Mouse (Mus musculus): Measurements from ENCODE around the gene Noct. TPM values are rescaled to one million over a fixed set of nuclear protein-coding genes. Genes with fewer than 3 reads are reported as not detected.

Gene Noct
- total RNA-seq, 2 experiments from 2014 or later, result 54.4 to 58.6 TPM

- no peak for DNase-seq (ENCODE audit: low spot score in 2 of 2)
These were observed 6.0 kb downstream of the Noct start for GRCm38 (mm10) chr3:51230146-51230835.

- no peak for DNase-seq (ENCODE audit: low spot score in 2 of 2)
These were observed 6.6 kb downstream of the Noct start for GRCm38 (mm10) chr3:51230886-51231285.

GRCm38 (mm10) chr3:51231499-51231898 is 7.3 kb downstream of the Noct start:
- no peak for DNase-seq (ENCODE audit: low spot score in 2 of 2)

- DNase-seq (ENCODE audit: low spot score in 2 of 2), result no peak
These were observed 8.1 kb downstream of the Noct start for GRCm38 (mm10) chr3:51232205-51232910.

GRCm38 (mm10) chr3:51233474-51233873 is 9.2 kb downstream of the Noct start:
- DNase-seq (ENCODE audit: low spot score in 2 of 2), result no peak

- DNase-seq (ENCODE audit: low spot score in 2 of 2), result peak; percentile 78 to 86
These were observed 9.9 kb downstream of the Noct start for GRCm38 (mm10) chr3:51233918-51234751.

GRCm38 (mm10) chr3:51234752-51235055 is 10.5 kb downstream of the Noct start:
- DNase-seq (ENCODE audit: low spot score in 2 of 2), result no peak

- DNase-seq (ENCODE audit: low spot score in 2 of 2), result no peak
These were observed 14.3 kb downstream of the Noct start for GRCm38 (mm10) chr3:51238515-51238914.

GRCm38 (mm10) chr3:51239541-51239940 is 15.3 kb downstream of the Noct start:
- DNase-seq (ENCODE audit: low spot score in 2 of 2), result no peak

GRCm38 (mm10) chr3:51247704-51248103 is 23.5 kb downstream of the Noct start:
- no peak for DNase-seq (ENCODE audit: low spot score in 2 of 2)

GRCm38 (mm10) chr3:51248600-51248999 is 24.4 kb downstream of the Noct start:
- no peak for DNase-seq (ENCODE audit: low spot score in 2 of 2)

GRCm38 (mm10) chr3:51249460-51249859 is 25.2 kb downstream of the Noct start:
- no peak for DNase-seq (ENCODE audit: low spot score in 2 of 2)

- no peak for DNase-seq (ENCODE audit: low spot score in 2 of 2)
These were observed 25.6 kb downstream of the Noct start for GRCm38 (mm10) chr3:51249866-51250265.

- no peak for DNase-seq (ENCODE audit: low spot score in 2 of 2)
These were observed 26.8 kb downstream of the Noct start for GRCm38 (mm10) chr3:51251057-51251456.

GRCm38 (mm10) chr3:51252223-51252622 is 28.0 kb downstream of the Noct start:
- DNase-seq (ENCODE audit: low spot score in 2 of 2), result no peak

GRCm38 (mm10) chr3:51252689-51253402 is 28.6 kb downstream of the Noct start:
- no peak for DNase-seq (ENCODE audit: low spot score in 2 of 2)

GRCm38 (mm10) chr3:51254784-51255183 is 30.5 kb downstream of the Noct start:
- no peak for DNase-seq (ENCODE audit: low spot score in 2 of 2)

- no peak for DNase-seq (ENCODE audit: low spot score in 2 of 2)
These were observed 32.2 kb downstream of the Noct start for GRCm38 (mm10) chr3:51256450-51256849.

GRCm38 (mm10) chr3:51258070-51258469 is 33.8 kb downstream of the Noct start:
- DNase-seq (ENCODE audit: low spot score in 2 of 2), result no peak

GRCm38 (mm10) chr3:51262942-51263341 is 38.7 kb downstream of the Noct start:
- no peak for DNase-seq (ENCODE audit: low spot score in 2 of 2)

GRCm38 (mm10) chr3:51268434-51268833 is 44.2 kb downstream of the Noct start:
- no peak for DNase-seq (ENCODE audit: low spot score in 2 of 2)

All from layer of hippocampus, postnatal 14 days (tissue).